Mouse (Mus musculus): ENCODE data around the gene Gm14214.

The Gm14214 gene

GRCm38 (mm10) chr2:154769930-154770329 is at the start of gene Gm14214:
Gene Gm14214, minus strand, starts transcription at chr2:154770030.
- no peak for DNase-seq (ENCODE audit: low read depth, low spot score)

GRCm38 (mm10) chr2:154818599-154818998 is 48.8 kb upstream of the Gm14214 start:
- no peak for DNase-seq (ENCODE audit: low read depth, low spot score)

- no peak for DNase-seq (ENCODE audit: low read depth, low spot score)
Measured at GRCm38 (mm10) chr2:154817788-154818187, 48.0 kb upstream of the Gm14214 start.

- no peak for DNase-seq (ENCODE audit: low read depth, low spot score)
Measured at GRCm38 (mm10) chr2:154817089-154817488, 47.3 kb upstream of the Gm14214 start.

- no peak for DNase-seq (ENCODE audit: low read depth, low spot score)
Measured at GRCm38 (mm10) chr2:154813426-154813825, 43.6 kb upstream of the Gm14214 start.

- DNase-seq (ENCODE audit: low read depth, low spot score) = no peak
Measured at GRCm38 (mm10) chr2:154810821-154811220, 41.0 kb upstream of the Gm14214 start.

GRCm38 (mm10) chr2:154809107-154809762 is 39.4 kb upstream of the Gm14214 start:
- DNase-seq (ENCODE audit: low read depth, low spot score) = no peak

- no peak for DNase-seq (ENCODE audit: low read depth, low spot score)
Measured at GRCm38 (mm10) chr2:154807689-154808088, 37.9 kb upstream of the Gm14214 start.

GRCm38 (mm10) chr2:154803845-154804244 is 34.0 kb upstream of the Gm14214 start:
- no peak for DNase-seq (ENCODE audit: low read depth, low spot score)

GRCm38 (mm10) chr2:154803372-154803771 is 33.5 kb upstream of the Gm14214 start:
- DNase-seq (ENCODE audit: low read depth, low spot score) = no peak

- no peak for DNase-seq (ENCODE audit: low read depth, low spot score)
Measured at GRCm38 (mm10) chr2:154791661-154792642, 22.1 kb upstream of the Gm14214 start.

GRCm38 (mm10) chr2:154790656-154791483 is 21.0 kb upstream of the Gm14214 start, which contains the start of the genes Raly and a:
Gene Raly, plus strand, starts transcription at chr2:154791096.
Gene a, plus strand, starts transcription at chr2:154791402.
- DNase-seq (ENCODE audit: low read depth, low spot score) = peak; percentile 96

GRCm38 (mm10) chr2:154789977-154790655 is 20.3 kb upstream of the Gm14214 start:
- no peak for DNase-seq (ENCODE audit: low read depth, low spot score)

GRCm38 (mm10) chr2:154789381-154789780 is 19.6 kb upstream of the Gm14214 start:
- no peak for DNase-seq (ENCODE audit: low read depth, low spot score)

- DNase-seq (ENCODE audit: low read depth, low spot score) = no peak
Measured at GRCm38 (mm10) chr2:154786776-154787175, 16.9 kb upstream of the Gm14214 start.

GRCm38 (mm10) chr2:154786187-154786586 is 16.4 kb upstream of the Gm14214 start:
- DNase-seq (ENCODE audit: low read depth, low spot score) = no peak

GRCm38 (mm10) chr2:154785284-154785683 is 15.5 kb upstream of the Gm14214 start:
- DNase-seq (ENCODE audit: low read depth, low spot score) = no peak

GRCm38 (mm10) chr2:154782856-154783650 is 13.2 kb upstream of the Gm14214 start:
- DNase-seq (ENCODE audit: low read depth, low spot score) = no peak

GRCm38 (mm10) chr2:154782361-154782760 is 12.5 kb upstream of the Gm14214 start:
- no peak for DNase-seq (ENCODE audit: low read depth, low spot score)

- no peak for DNase-seq (ENCODE audit: low read depth, low spot score)
Measured at GRCm38 (mm10) chr2:154779648-154780047, 9.8 kb upstream of the Gm14214 start.

Data from retina, postnatal 7 days (tissue).